Mouse (Mus musculus) heart, adult 11 months (tissue): ENCODE measurements at regions not wholly inside any gene's neighbourhood (a gene's known extent, or its start where the extent isn't known, plus 50 kb on each side); places are given as distances from the start of the nearest gene placed in this dataset.
A peak's percentile ranks its signal among the peaks of the same experiment; 100 is the strongest.
"Not testable (repeated sequence)": the region's sequence is repeated elsewhere in the genome, so short reads cannot be mapped to it uniquely, and the experiment has no call there.

ENCODE experiments used
- DNase-seq: peaks from one replicate; pipeline ENCODE4 v3.0.0; 2022

DNA sequence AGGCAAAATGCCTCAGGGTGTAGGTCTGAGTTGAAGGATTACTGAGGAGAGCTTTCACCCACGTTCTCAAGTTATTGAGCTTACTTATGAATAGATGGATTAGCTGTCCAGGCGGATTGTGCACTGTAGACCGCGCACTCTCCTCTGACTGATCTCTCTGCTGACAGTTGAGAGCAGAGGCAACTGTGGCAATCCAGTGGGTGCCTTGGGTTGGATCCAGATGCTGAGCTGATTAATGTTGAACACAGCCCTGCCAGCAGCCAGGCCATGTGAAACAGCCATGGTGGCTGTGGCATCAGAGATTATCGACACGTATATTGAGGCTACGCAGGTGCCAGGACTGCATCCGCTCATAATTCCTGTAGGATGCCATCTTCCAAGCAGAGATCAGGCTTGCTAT is 53.6 kb downstream of the Gm10320 start:
- DNase-seq, result peak; percentile 39

DNA sequence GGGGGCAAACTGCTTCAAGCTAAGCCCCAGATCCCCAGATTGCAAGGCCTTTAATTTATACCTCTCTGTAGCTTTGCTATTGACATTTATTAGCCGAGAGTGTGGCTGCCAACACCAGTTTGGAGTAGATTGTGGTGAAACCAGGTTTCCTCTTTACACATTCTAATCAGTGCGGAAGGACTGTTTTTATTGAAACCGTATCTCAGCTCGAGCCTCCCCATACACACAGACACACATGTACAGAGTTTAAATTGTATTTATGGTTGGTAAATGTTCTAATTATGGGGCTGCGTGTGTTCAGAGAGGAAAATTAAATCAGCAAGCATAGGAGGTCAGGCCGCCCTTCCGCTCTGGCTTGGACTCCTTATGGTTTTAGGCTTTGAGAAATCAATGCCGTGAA is 54.8 kb downstream of the Gm10320 start:
- DNase-seq, result peak; percentile 60

DNA sequence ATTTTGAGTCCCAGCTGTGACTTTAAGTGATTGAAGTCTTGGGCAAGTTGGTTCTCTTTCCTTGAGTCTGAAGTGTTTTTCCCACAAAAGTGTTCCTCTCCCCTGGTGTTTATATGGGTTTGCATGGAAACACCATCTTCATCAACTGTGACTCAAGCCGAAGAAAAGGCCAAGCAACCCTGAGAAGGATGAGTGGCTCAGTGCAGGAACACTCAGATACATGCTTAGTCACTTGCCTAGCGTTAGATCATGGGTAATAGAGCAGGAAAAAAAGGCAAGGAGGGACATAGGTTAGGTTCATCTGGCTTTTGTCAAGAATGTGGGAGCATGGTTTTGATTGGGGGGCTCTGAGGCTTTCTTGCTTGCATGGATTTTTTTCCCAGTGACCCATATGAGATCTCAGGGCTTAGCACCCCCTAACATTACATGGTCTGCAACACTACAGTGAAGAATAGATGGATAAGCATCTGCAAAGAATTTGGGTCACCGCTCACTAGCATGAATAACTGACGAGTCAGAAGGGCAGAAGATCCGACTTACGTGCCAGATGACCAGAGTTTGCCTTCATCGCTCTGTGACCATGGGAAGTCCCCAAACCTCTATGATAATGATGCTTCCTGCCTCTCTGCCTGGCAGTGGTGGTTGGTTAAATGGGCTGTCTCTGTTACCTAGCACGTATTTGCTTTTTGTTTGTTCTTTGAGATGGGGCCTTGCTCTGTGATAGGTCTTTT is 56.4 kb downstream of the Gm10320 start:
- peak; percentile 46 for DNase-seq

DNA sequence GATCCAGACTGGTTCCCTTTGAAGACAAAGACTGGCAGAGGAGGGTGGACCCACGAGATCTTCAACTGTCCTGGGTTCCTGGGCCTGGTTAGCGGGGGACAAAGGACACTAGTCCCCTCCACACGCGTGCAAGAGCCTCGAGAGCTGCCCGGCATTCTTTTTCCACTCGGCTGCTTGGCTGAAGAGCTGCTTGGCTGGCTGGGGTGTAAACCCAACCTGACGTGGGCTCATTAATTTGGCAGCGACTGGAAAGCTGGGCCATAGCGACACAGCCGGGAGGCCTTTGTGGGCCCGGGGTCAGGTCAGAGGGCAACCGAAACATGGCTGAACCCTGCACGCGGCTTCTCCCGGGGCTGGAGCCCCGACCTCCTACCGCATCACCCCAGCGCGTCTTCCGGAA is 62.0 kb downstream of the Gm10320 start:
- no peak for DNase-seq

DNA sequence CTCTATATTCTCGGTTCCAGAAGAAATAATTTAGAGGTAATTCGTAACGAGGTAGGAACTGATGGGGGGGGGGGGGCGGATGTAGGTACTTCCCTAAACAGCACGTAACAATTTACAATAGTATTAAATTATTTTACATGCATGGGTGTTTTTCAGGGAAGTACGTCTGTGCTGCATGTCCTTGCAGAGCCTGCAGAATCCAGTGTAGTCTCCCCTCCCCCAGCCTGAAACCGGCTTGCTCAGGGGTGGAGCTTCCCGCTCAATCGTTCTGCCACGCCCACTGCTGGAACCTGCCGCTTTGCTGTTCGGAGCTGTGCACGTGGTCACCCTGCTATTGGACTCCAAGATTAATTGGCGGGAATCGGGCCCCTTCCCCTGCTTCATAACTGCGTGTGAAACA is 64.1 kb downstream of the Gm10320 start:
- not testable (repeated sequence) for DNase-seq

DNA sequence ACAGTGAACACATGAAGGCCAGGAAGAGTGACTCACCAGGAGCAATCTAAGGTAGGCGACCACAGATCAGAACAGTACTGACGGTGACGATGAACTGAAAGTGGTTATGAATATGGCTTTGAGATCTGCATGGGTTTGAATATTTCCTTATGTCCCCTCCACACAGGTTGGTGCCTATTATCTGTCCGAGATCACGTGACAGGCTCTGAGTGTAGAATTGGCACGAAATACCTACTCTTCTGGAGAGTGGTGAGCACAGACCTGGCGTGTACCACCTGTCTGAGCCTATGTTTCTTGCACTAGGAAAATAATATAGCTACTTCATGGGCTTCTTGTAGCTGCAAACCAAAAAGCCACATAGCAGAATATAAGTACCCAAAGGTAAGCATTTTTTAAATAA is 66.8 kb downstream of the Gm10320 start:
- DNase-seq, result no peak

DNA sequence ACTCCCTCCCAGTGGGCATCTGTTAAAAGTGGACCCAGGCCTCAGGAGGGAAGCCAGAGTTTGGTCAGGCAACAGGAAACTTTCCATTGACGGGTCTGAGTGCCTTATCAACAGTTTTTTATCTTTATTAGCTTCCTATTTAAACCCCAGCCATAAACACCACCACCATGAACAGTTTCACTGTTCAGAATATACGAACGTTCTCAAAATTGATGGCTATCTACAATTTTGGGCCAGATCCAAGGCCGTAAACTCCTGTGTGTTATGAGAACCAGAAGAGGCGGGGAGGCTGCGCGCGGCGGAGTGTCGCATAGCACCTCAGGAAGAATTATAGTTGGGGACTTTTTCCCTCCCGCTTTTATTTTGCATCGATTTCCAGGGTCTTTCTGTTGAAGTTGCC is 67.8 kb downstream of the Gm10320 start:
- DNase-seq, result no peak

DNA sequence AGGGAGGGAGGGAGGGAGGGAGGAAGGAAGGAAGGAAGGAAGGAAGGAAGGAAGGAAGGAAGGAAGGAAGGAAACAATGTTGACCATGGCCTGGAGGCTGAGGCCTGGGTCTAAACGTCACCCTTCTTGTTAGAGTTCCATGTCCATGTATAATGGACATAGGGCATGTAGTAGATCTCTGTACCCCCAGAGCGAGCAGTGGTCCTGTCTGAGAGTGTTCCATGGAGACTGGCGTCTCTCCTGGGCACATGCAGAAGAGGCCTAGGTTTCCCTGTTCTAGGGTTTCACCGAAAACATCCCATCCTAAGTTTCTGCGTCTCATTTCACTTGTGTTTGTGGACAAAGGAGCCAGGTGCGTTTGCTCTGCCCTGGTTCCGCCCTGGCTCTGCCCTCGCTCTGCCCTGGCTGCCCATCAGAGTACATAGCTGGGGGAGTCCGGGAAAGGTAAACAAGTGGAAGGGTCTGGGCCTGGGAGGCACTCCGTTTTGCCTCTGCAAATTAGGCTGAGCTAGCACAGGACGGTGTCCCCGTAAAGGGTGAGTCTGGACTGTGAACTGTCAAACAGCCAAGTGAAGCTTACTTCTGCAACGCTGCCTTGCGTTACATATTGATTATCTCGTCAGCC is 66.5 kb downstream of the Foxd1 start:
- no peak for DNase-seq

DNA sequence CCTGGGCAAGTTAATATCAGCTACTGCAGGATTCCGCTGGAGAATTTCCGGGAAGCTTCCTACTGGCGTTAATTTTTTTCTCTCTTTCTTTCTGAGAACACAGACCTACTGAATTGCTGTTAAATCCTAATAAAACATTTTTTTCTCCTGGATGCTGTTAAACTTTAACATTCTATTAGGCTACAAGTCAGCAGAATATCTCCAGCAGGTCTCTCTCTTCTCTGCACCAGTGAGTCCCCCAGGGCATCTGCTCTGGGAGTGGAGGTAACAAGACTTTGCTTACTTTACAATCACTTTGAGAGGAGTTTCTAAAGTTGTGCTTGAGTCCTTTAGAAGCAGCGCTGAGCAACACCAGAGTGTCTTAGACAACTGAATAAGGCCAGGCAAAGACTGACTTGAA is 63.7 kb downstream of the Foxd1 start:
- DNase-seq, result no peak

DNA sequence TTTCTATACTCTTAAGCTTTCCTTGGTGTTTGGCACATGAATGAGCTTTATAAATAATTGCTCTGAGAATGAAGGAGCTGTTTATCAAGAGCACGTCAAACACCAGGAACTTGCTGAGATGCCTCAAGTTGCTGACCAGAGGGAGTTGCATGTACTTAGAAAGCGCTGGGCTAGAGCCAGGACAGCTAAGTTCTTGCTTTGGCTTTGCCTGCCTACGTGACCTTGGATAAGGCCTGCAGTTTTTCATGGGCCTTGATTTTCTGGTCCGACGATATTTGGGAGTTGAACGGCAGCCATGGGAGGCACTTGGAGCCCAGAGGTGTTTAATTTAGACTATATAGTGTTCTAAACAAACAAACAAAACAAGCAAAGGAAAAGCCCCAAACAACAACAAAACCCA is 62.4 kb downstream of the Foxd1 start:
- DNase-seq, result peak; percentile 14

DNA sequence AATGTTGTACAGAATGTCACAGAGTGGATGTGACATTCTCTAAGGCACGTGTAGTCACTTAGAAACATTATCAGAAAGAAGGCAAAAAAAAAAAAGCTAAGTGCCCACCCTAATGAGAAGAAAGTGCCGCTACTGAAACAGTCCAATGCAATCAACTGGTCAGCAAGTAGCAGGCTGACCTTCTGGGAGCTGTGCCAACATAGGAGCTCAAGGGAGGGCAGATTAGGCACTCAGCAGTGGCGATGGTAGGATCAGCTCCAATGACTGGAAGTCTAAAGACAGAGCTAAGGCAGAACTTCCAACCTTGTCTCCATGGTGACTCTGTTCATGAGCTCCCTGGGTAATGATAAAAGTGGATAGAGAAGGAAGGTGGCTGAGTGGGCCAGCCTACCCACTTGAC is 60.8 kb downstream of the Foxd1 start:
- DNase-seq, result peak; percentile 74

DNA sequence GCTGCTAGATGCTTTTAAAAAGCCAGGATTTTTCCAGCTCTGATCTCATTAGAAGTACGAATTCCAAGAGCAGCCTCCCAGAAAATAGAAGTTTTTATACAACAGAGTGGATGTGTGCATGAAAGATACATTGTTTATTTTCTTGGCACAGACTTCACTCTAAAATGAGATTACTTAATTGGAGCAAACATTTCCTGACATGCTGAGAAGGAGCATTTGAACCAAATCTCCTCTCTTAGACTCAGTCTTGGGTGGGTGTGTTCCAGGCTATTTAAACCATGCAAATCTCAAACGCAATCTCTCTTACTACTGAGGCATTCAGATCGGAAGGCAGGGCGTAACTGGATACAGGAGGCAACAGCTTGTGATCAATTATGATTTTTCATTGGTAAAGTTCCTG is 59.2 kb downstream of the Foxd1 start:
- DNase-seq, result peak; percentile 27
